Mouse (Mus musculus) MEL (cell line): ENCODE data around the gene Pygm.

ENCODE experiments used
- CTCF ChIP-seq, 3 experiments: IDR thresholded peaks in 2 of 3; conservative IDR thresholded peaks in 1 of 3; 2 replicates each; pipeline ENCODE4 v1.5.1; 2011 to 2012; ENCODE audit warnings: low read length in 3 of 3, low read depth in 2 of 3, mild to moderate bottlenecking in 2 of 3, improper control_type of control experiment in 1 of 3, inconsistent platforms in 1 of 3, mixed read lengths in 1 of 3, moderate library complexity in 1 of 3; ENCODE audit not compliant: control insufficient read depth in 1 of 3, insufficient read depth in 1 of 3, poor library complexity in 1 of 3, severe bottlenecking in 1 of 3
- GATA1 ChIP-seq: IDR thresholded peaks from 2 replicates; pipeline ENCODE4 v1.6.1; 2011; ENCODE audit warnings: low read depth, low read length, improper control_type of control experiment
- MAX ChIP-seq: IDR thresholded peaks from 2 replicates; pipeline ENCODE4 v1.6.1; 2011; ENCODE audit warnings: low read length, improper control_type of control experiment
- MYC ChIP-seq: IDR thresholded peaks from 2 replicates; pipeline ENCODE4 v1.6.1; 2011; ENCODE audit warnings: low read depth, mild to moderate bottlenecking, low read length, improper control_type of control experiment, moderate library complexity
- NELFE ChIP-seq: IDR thresholded peaks from 2 replicates; pipeline ENCODE4 v1.6.1; 2011; ENCODE audit warnings: low read depth, low read length, improper control_type of control experiment
- POLR2A ChIP-seq, 2 experiments: IDR thresholded peaks; 2 replicates each; pipeline ENCODE4 v1.6.1; 2011 to 2012; ENCODE audit warnings: low read length in 2 of 2, mild to moderate bottlenecking in 2 of 2, control low read depth in 1 of 2, improper control_type of control experiment in 1 of 2, low read depth in 1 of 2, moderate library complexity in 1 of 2; ENCODE audit not compliant: control insufficient read depth in 1 of 2, insufficient read depth in 1 of 2, poor library complexity in 1 of 2
- SMC3 ChIP-seq: IDR thresholded peaks from 2 replicates; pipeline ENCODE4 v1.6.1; 2011; ENCODE audit warnings: low read depth, low read length, improper control_type of control experiment
- TAL1 ChIP-seq: IDR thresholded peaks from 2 replicates; pipeline ENCODE4 v1.6.1; 2012; ENCODE audit warnings: mild to moderate bottlenecking, inconsistent platforms, low read length, moderate library complexity, mixed read lengths
- UBTF ChIP-seq: IDR thresholded peaks from 2 replicates; pipeline ENCODE4 v1.6.1; 2012; ENCODE audit warnings: low read depth, mild to moderate bottlenecking, inconsistent platforms, low read length, improper control_type of control experiment, moderate library complexity, borderline replicate concordance; ENCODE audit not compliant: insufficient read depth
- USF1 ChIP-seq: IDR thresholded peaks from 2 replicates; pipeline ENCODE4 v1.6.1; 2014; ENCODE audit warnings: low read depth, mild to moderate bottlenecking, inconsistent platforms, low read length, improper control_type of control experiment, moderate library complexity
- ZMIZ1 ChIP-seq: IDR thresholded peaks from 2 replicates; pipeline ENCODE4 v1.6.1; 2012; ENCODE audit warnings: low read depth, mild to moderate bottlenecking, inconsistent platforms, low read length, improper control_type of control experiment, moderate library complexity

DNA sequence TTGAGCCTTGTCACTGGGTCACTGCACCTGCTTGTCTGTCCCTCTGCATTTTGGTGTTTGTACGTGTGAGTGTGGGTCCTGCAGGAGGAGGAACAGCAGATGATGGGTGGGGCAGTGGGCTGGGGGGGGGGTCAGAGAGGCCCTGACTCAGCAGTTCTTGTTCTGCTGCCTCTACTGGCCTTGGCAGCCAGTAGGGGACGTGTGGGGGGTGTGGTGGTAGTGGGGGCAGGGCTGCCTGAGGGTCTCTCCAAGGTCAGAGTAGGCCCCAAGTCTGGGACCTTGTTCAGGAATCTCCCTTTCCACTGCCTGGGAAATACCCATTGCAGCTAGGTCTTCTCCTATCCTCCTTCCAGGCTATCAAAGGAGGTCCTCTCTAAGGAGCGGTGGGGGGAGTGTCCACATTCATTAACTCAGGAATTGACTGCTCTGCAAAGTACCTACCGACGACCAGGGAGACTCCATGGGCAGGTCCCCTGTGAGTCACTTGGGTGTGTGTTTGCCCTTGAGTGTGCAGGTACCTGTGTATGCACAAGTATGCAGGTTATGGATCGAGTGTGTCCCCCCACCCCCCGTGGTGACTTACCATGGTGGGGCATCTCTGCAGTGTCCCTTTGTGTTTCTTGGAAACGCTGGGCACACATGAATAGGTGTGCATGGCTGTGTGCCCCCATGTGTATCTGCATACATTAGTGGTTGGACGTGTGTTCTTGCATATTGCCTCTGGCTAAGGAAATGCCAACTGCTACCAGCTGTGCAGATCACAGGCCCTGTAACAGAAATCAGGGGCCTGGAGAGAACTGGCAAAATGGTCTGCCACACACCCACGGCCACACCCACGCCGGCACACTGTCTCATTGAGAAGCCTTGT is 32.9 kb downstream of the Pygm start:
- TF ChIP-seq POLR2A (IDR thresholded peaks at IDR 0.05; ENCODE audit: control insufficient read depth in 1 of 2, insufficient read depth in 1 of 2, low read depth in 1 of 2, low read length in 2 of 2, poor library complexity in 1 of 2) (no peak), ZMIZ1 (no peak), TAL1 (no peak), MAX (no peak), GATA1 (no peak), UBTF (no peak), SMC3 (no peak), MYC (no peak), USF1 (no peak), CTCF (IDR thresholded peaks at IDR 0.05 in 2 of 3, conservative IDR thresholded peaks at IDR 0.05 in 1 of 3; ENCODE audit: control insufficient read depth in 1 of 3, insufficient read depth in 1 of 3, low read depth in 2 of 3, low read length in 3 of 3, poor library complexity in 1 of 3, severe bottlenecking in 1 of 3) (no peak), NELFE (no peak)
